Mouse (Mus musculus): Measurements from ENCODE around the gene Lap3. TPM values are rescaled to one million over a fixed set of nuclear protein-coding genes. Genes with fewer than 3 reads are reported as not detected.

Lap3 gene
- 100 to 1,000 TPM in 1 of 2 experiments, 10 to 100 TPM in 1; 97.1 to 116 TPM for total RNA-seq (2023)

DNA sequence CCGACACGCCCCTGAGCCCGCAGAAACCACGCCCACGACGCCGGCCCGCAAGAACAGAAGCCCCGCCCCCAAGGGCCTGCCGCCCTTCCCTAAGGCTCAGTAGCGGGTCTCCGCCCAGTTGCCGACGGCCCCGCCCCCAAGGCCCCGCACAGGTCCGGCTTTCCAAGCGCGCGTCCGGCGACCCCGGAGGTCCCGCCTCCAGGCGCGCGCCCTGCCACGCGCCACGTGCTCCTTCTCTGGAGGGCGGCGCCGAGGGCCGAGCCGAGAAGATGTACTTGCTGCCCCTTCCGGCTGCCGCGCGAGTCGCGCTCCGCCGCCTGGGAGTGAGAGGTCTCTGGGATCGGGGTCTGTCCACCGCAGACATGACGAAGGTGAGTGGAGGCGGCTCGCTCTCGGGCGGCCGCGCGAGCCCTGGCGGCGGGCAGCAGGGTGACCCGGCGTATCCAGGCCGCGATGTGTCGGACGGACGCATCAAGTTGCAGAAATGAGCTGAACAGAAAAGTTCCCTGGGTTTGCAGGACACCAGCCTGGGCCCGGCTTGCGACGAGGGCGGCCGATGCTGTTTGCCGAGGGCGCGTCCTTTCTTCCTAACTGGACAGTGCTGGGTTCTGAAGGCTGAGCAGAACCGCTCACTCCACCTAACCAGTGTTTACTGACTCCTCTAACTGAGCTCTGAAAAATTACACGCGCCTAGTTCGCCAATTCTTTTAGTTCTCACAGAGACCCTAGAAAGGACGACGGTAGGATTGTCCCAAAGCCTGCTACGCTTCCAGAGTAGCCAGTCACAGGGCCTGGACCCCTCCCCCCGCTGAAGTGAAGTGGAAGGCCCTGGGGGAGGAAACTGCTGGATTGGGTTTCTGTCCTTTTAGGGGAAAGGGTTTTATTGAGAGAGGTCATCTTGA lies at the start of gene Lap3:
Lap3 (plus strand) TSS at position 184 of the 902 bp plus-strand sequence.

DNA sequence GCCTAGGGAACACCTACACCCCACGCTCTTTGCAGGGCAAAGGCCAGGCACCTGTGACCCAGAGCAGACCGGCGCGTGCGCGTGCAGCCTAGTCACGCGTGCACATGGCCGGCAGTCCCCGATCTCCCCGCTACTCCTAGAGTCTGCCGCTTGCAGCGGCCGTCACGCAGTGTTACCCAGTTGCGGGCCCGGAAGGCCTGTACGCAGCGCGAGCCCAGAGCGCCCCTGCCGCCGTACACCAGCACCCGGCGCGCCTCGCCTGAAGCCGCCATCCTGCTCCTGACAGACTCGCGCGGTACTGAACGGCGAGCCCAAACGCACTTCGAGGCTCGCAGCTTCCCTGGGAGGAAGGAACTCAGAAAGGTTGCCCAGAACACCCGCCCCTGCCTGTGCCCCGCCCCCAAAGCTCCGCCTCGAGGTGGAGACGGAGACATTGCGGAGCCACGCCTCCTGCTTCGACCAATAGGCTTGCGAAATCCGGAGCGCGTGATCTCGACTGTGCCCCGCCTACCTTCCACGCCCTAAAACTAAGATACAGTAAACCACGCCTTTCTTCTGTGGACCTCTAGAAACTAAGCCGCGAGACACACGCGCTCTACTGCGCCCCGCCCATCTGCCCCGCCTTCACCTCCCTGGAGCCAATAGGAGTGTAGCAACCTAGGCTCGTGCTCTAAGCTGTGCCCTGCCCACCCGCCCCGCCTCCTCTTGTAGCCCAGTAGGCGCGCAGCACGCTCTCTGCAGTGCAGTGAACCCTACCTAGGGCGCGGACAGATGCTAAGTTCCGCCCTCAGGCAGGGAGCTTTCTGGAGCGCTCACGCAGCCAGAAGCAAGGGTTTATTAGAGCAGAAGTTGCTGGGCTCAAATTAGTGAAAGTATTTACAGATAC lies 43.1 kb upstream of the Lap3 start, which contains the start of gene Qdpr:
Qdpr (minus strand) TSS at position 406 of the 886 bp plus-strand sequence.

DNA sequence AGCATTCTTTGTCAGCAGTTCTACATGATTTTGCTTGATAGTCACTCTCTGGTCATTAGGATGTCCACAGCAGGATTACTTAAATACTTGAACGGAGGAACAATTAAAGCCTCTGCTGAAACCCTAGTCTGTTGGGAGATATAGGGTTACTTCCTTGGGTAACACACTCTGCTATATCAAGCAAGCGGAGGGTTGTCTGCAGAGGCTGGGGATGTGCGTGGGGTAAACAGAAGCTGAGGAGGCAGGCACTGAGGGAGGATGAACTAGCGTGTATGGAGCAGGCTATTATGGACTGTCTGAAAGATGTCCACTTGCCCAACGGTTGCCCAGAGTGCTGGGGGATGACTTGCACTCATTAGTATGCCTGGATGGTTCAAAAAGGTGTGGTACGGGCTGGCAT lies 39.7 kb upstream of the Lap3 start, which contains the start of gene Clrn2:
Clrn2 (plus strand) TSS at position 301 of the 400 bp plus-strand sequence.

DNA sequence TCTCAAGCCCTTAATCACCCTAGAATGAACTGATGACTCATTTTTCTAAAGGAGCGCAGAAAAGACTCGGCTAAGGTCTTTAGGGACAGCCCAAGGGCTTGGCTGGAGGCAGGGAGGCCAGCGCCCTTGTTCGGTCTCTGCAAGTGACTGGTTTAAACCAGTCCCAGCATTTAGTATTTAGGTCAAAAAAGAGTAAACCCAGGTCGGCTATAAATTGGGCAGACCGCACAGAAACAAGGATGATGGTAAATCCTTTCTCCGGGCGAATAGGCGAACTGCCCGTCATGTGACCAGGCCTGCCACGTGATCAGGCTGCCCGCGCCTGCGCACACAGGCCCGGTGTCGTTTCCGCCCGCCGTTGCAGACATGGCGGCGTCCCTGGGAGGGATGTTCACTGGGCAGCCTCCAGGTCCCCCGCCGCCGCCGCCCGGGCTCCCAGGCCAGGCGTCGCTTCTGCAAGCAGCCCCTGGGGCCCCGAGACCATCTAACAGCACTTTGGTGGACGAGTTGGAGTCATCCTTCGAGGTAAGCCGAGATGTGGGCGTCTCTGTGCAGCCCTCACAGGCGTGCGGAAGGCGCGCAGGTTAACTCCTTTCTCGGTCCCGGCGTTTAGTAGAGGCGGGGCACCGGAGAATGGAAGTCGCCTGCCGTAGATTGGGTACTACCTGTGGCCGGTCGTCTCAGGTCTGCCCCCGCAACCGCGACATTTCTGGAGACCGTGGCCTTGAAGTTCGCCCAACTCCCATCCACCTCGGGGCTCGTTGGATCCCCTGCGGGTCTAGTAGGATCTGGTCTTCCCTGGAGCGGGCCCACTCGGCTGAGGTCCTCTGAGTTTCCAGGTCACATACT lies 27.0 kb downstream of the Lap3 start, which contains the start of gene Med28:
Med28 (plus strand) TSS at position 270 of the 849 bp plus-strand sequence.

Other genes starting within 250 kb of the Lap3 start
- 10 to 100 TPM; 34.6 to 38.9 TPM for gene Qdpr, start 43.1 kb upstream of the Lap3 start, total RNA-seq (2023)
- gene Clrn2, start 39.6 kb upstream of the Lap3 start, total RNA-seq (2023): not detected
- 10 to 100 TPM; 80.3 to 81.7 TPM for gene Med28, start 26.9 kb downstream of the Lap3 start, total RNA-seq (2023)
- not detected for gene Fam184b, start 146.2 kb downstream of the Lap3 start, total RNA-seq (2023)
- gene Ncapg, start 176.5 kb downstream of the Lap3 start, total RNA-seq (2023): 1 to 10 TPM; 1.7 TPM